Mouse (Mus musculus) CH12F3 (cell line): ENCODE data around the gene Arhgef3.

Experiments
- in situ Hi-C: fragments of 300-500 bp; cut with MboI; formaldehyde crosslinking; loops from 2 replicates; pipeline ENCODE4 v1.14.3; 2020; ENCODE audit warnings: low sequenced_read_pairs

Gene Arhgef3

GRCm38 (mm10) chr14:27440921-27441320, 326.2 kb downstream of the Arhgef3 start:
- in situ Hi-C loops, result no loop called here

- in situ Hi-C loops, result no loop called here
Observed at GRCm38 (mm10) chr14:27444851-27445281, 330.2 kb downstream of the Arhgef3 start.

DNA sequence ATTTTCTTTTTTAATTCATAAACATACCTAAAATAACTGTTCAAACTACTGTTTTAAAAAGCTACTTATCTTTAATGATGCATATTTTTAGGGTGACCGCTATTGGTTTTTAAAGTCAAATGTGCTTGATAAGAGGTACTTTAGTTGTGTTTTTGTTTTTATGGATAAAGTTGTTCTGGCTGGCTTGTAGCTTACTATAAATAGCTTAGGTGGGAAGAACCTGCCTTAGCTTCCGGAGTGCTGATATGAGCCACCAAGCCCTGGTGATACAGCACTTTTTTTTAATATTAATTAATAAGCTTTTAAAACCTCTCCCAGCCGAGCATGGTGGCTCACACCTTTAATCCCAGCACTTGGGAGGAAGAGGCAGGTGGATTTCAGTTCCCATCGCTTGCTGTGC, 332.3 kb downstream of the Arhgef3 start:
- in situ Hi-C loops, result no loop called here
